Mouse (Mus musculus) NIH3T3 (cell line): ENCODE measurements around the gene Prrg4.
"Not testable (repeated sequence)": the region's sequence is repeated elsewhere in the genome, so short reads cannot be mapped to it uniquely, and the experiment has no call there.

Experiments
- DNase-seq: peaks from one replicate; pipeline ENCODE4 v3.0.0-alpha.2; 2012; ENCODE audit warnings: low read depth

Gene Prrg4

GRCm38 (mm10) chr2:104849276-104849990 lies at the start of gene Prrg4:
TSS of gene Prrg4 (minus strand) at chr2:104849876.
- DNase-seq = no peak

DNA sequence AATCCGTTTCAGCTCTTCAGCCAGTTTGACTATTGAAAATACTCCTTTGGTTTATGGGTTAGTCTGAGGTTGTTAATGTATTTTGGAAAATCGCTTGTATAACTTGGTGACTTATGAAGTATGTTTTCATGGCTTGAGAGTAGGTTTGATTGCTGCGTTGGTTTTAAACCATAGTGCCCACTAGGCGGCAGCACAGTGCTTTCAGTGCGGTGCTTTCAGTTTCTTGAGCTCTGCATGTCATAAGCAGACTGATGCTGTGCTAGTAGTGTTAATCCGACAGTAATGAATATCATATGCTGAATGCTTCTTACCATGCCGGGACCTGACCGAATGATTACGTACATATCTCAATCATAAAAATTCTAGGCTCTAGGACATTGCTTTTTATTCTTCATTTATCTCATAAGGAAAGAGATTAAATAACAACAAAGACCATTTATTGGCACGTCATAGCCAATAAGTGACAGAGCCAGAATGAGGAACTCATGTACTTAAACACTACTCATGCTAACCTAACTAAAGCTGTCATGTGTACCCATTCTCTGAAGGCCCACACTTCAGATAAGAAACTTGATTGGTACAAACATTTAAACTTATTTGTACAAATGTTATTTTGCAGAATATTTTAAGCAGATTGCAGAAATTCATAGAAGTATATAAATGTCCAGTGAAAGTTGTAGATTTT lies 38.3 kb upstream of the Prrg4 start:
- peak; percentile 93 for DNase-seq

DNA sequence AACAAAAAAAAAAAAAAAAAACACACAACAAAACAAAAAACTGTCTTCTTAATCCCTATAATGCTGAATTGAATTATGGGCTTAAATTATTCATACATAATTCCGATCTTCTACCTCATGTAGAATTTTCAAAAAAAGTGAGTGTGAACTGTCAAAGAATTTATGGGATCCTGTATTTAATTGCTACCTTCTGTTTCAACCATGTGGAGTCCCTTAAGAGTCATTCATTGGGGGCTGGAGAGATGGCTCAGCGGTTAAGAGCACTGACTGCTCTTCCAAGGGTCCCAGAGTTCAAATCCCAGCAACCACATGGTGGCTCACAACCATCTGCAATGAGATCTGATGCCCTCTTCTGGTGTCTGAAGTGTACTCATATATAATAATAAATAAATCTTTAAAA lies 37.7 kb upstream of the Prrg4 start:
- DNase-seq = not testable (repeated sequence)

DNA sequence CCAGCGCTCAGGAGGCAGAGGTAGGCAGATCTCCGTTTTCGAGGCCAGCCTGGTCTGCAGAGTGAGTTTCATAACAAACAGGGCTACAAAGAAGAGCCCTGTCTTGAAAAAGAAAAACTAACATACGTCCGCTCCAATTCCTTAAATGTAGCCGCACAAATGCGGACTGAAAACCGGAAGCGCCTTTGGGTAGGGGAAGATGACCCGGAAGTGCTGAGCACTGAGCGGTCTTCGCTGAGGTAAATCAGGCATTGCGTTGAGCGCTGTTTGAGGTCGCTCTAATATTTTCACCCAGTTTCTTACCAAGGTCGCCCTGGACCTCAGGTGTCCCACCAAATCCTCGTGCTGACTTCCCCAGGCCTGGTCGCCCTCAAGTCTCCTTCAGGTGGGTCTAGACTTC lies 36.4 kb upstream of the Prrg4 start:
- no peak for DNase-seq

GRCm38 (mm10) chr2:104878794-104879193 lies 29.1 kb upstream of the Prrg4 start:
- no peak for DNase-seq

- DNase-seq = no peak
Observed at GRCm38 (mm10) chr2:104869101-104869500, 19.4 kb upstream of the Prrg4 start.

DNA sequence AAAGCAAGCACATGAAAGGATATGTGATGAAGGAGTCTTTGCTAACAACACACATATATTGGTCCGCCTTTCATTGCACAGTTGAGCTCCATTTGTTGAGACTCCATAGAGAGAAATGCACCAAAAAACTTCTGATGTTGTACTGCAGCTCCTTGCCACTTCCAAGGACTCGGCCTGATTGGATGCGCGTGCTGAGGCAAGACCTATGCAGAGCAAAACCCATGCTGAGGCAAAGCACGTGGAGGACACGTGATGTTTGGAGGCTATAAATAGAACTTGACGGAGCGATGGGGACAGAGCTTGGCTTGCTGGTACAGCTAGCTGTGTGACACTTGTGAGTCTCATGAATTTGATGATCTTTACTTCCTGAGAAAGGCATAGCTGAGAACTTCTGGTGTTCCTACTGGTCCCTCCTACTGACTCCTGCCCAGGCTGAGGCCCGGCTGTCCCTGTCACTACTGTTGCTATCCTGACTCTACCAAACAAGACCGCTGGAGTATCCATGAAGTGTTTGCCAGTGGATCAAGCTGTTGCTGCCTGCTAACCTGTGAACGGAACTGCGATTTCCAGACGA lies 17.7 kb upstream of the Prrg4 start, which contains the start of gene Ccdc73:
TSS of gene Ccdc73 (plus strand) at position 524 of the 574 bp plus-strand sequence.
- DNase-seq = no peak

DNA sequence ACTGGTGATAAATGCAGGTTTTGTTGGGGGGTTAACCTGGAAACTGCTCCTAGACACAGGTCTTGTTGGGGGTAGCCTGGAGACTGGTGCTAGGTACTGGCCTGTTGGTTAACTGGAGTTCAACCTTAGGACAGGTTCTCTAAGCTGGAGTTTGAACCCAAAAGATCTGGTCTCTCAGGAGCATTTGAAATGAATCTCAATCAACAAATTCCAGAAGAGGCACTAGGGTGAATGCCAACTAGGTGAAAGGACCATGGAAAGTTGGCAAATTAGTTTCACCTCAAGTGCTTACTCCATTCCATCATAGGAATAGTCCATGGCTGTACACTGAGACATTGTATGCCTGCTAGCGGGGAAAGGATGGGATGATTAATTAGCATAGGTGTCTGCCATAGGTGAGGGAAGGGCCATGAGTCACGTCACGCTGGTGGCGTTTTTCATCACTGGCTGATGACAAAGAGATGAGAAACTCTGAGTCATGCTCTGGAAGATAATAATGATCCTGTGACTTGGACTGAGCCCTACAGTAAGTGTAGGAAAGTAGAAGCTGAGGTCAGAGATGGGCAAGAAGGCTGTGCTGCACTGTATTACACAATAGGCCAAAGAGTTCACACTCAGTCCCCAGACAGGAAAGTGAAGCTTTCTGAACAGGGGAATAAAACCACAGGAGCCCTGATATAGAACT lies 14.6 kb upstream of the Prrg4 start:
- DNase-seq = peak; percentile 22

- DNase-seq = no peak
Observed at GRCm38 (mm10) chr2:104860426-104860825, 10.8 kb upstream of the Prrg4 start.

GRCm38 (mm10) chr2:104859060-104859459 lies 9.4 kb upstream of the Prrg4 start:
- DNase-seq = no peak

DNA sequence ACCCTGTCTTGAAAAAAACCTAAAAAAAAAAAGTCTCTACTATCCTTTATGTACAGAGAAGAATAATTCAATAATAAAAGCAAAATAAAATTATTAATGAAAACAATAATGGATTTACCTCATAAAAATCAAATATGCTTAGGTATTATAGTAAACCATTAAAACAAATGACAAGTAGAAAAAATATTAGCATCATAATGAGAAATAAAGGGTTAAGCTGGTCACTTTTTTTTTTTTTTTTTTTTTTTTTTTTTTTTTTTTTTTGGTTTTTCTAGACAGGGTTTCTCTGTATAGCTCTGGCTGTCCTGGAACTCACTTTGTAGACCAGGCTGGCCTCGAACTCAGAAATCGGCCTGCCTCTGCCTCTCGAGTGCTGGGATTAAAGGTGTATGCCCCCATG lies 8.4 kb upstream of the Prrg4 start:
- DNase-seq = not testable (repeated sequence)

- no peak for DNase-seq
Observed at GRCm38 (mm10) chr2:104856218-104856617, 6.5 kb upstream of the Prrg4 start.

- peak; percentile 44 for DNase-seq
Observed at GRCm38 (mm10) chr2:104855732-104856131, 6.1 kb upstream of the Prrg4 start.

- peak; percentile 34 for DNase-seq
Observed at GRCm38 (mm10) chr2:104854836-104855235, 5.2 kb upstream of the Prrg4 start.

GRCm38 (mm10) chr2:104852546-104852945 lies 2.9 kb upstream of the Prrg4 start:
- DNase-seq = no peak

DNA sequence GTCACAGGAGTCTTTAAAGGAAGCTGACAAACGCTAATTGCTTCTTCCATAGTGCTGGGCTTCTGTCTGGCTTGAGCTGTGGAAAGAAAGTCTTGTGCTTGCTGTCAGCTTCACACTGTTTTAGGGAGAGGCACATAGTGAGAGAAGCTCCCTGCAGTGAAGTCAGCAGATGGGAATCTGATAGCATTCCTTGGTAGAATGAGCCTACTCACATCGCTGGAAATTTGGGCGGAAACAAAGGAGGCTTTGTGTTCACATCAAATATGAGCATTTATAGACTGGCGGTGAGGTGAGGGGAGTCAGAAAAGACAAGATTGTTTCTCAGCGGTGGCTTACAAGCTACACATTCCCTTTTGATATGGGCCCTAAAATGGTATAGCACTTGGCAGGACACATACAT lies 2.0 kb upstream of the Prrg4 start:
- DNase-seq = peak; percentile 69

DNA sequence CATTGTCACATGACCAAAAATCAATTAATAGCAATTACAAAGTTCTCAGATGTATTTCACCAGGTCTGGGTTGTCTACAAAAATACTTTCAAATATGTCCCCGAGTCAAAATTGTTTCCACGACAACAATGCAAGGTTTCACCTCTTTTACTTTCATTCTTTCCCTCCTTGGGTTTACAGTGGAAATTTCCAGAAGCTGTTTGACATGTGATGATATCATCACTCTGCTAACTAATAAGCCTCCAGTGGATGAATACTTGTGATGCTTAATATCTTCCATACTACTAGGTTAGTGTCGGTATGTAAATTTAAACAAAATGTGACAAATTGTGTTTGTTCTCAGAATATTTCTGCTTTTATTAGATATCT lies 299 bp upstream of the Prrg4 start:
- DNase-seq = no peak

GRCm38 (mm10) chr2:104848235-104849161 lies 1.2 kb downstream of the Prrg4 start:
- DNase-seq = no peak

GRCm38 (mm10) chr2:104847645-104848044 lies 2.0 kb downstream of the Prrg4 start:
- peak; percentile 57 for DNase-seq

DNA sequence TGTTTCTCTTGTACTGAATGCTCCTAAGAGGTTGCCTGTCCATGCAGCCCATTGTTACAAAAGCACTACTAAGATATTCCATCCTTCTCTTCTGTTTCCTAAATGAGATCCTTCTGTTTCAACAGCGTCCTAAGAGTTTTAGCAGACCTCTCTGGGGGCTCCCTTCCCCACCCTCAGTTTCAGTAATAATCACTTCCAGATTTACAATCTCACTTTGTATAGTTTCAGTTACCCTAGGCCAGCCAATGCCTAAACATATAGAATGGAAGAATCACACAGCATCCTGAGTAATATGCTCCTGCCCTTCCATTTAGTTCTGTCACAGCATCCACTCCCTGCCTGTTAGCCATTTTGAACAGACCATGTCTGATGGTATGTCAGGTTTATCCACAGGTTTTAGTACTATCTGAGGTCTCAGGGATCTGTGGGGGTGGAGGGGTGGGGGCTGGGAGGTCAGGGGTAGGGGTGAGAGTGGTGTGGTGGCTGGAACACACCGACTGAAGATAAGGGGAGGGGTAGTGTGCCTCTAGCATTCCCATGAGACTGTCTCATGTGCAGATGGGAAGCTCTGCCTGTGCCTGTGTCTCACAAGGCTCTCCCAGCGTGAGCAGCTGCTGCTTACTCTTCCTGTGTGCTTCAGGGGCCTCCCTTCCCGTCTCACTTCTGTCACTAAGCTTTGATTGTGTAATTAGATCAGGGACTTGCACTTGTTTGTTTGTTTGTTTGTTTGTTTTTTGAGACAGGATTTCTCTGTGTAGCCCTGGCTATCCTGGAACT lies 2.9 kb downstream of the Prrg4 start:
- no peak for DNase-seq

DNA sequence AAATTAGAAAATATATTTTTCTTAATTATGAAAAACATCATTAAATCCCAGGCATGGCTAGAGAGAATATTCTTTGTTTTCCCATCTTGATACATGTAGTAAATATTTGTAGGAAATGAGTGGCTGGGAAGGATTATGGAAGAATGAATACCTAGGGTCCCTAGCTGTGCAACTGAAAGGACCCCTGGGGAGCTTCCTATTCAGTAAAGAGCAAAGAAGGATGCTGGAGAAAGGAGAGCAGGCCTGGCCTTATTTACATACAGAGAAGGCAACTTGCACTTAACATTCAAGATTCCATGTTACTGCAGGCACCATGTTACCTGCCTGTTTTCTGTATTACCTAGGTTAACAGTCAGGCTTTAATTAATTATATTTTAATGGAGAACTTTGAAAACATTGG lies 7.1 kb downstream of the Prrg4 start:
- no peak for DNase-seq
